Mouse (Mus musculus): ENCODE measurements at regions not wholly inside any gene's neighbourhood (a gene's known extent, or its start where the extent isn't known, plus 50 kb on each side); places are given as distances from the start of the nearest gene placed in this dataset.

- no peak for TF ChIP-seq POLR2A (IDR thresholded peaks at IDR 0.05; ENCODE audit: borderline replicate concordance, extremely low read depth, insufficient read depth, insufficient read length, poor library complexity, severe bottlenecking)
- no peak for TF ChIP-seq CTCF (IDR thresholded peaks at IDR 0.05; ENCODE audit: borderline replicate concordance, extremely low read depth, insufficient read depth, insufficient read length)
Measured at GRCm38 (mm10) chr9:61682744-61683259, 231.5 kb downstream of the Rplp1 start.

All from brain, embryonic 14.5 days (tissue).